Mouse (Mus musculus): ENCODE results near the gene Rab40b. TPM values are rescaled to one million over a fixed set of nuclear protein-coding genes. Genes with fewer than 3 reads are reported as not detected.

Rab40b gene
- 1.2 and 2.7 TPM in 2 replicates for polyA plus RNA-seq (2012; rRNA removed)

DNA sequence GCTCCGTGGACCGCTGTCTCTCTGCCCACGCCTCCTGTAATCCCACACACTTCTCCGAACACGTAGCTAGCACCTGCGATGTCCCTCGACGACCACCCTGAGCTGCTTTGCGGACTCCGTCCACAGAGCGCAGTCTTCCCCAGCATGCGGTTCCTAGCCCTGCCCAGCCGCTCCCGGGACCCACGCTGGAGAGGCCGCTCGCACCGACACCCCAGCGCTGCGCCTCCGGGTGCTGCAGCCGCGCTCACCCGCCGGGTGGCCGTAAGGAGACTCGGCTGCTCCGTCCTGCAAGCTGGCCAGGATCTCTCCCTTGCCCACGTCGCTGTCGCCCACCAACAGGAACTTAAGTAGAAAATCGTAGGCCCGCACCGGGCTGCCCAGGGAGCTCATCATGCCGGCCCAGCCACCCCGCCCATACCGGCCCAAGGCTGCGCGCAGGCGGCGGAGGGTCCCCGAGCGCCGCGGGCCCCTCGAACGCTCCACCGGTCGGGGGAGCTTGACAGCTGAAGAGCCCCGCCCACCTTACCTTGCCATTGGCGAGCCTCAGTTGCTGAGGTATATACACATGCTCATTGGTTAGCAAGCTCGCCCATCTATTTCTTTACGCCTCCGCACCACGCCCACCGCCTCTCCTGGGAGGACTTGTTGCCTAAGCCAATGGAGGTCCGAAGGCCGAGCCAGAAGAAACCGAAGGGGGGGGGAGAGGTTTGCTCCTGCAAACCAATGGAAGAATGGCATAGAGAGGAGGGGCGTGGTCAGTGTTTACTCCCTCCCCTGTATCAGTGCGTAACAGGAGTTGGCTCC lies at the start of gene Rab40b:
Gene Rab40b (minus strand): TSS at position 502 of the 804 bp plus-strand sequence.

DNA sequence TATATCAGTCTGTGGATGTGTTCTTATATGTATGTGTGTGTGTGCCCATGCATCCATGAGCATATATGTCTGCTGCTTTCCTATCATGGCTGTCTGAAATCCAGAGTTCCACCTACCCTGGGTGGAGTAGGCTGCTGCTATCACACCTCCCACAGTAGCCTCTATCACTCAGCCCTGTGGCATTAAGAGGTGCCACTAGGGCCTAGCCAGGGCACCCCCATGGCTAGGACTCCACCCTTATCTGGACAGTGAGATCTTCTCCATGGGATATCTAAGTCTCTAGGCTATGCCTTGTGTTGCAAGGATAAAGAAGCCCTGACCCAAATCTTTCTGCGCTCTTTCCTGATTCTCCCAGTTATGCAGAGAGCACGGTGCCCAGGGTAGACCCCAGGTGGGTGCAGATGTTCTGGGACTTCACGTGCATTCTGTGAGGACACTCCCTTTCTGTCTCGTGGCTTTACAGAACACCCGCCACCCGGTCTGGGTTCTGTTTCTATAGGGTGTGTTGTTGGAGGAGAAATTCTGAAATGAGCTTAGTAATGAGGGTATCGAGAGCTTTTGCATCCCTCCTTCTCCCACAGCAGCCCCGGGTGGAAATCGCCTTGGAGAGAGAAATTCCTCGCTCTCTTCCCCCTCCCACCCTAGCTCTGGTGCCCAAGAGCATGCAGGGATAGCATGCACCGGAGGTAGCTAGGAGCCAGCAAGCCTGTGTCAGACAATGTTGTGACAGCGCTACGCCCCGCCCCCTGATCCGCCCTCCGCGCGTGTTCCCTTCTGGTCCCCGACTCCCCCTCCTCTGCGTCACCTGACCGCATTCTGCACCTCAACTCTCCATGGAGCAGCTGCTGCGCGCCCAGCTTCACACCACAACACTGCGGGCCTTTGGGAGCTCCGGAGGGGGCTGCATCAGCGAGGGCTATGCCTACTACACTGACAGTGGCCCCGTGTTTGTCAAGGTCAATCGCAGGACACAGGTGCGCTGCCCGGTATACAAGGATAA lies 46.4 kb upstream of the Rab40b start, which contains the start of gene Fn3k:
Gene Fn3k (plus strand): TSS at position 758 of the 1,000 bp plus-strand sequence.

DNA sequence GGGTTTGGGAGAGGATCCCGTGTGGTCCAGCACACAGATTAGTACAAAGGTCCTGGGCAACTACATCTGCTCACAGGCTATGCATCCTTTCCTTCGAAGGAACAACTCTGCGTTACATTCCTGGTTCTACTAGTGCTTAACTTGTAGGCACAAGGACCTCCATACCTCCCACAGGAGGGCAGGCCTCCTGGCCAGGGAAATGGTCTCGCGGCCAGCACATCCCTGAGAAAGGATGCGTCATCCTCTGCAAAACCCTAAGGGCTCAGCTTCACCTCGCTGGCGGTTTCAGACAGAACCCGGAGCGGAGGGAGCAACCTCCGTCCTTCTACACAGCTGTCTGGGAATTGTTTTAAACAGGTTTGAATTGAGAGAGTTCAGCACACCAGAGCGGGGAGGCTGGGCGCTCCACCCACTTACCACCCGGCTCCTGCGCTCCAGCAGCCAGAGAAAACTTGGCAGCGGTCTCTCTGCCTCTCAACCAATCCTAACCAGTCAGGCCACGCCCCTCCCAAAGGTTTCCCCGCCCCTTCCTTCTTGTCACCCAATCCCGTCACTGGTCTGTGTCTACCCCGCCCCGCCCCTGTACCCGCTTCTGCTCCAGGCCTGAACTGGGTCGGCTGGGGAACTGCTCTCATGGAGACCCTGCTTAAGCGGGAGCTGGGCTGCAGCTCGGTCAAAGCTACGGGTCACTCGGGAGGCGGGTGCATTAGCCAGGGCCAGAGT lies 32.9 kb upstream of the Rab40b start, which contains the start of gene Fn3krp:
Gene Fn3krp (plus strand): TSS at position 572 of the 723 bp plus-strand sequence.

DNA sequence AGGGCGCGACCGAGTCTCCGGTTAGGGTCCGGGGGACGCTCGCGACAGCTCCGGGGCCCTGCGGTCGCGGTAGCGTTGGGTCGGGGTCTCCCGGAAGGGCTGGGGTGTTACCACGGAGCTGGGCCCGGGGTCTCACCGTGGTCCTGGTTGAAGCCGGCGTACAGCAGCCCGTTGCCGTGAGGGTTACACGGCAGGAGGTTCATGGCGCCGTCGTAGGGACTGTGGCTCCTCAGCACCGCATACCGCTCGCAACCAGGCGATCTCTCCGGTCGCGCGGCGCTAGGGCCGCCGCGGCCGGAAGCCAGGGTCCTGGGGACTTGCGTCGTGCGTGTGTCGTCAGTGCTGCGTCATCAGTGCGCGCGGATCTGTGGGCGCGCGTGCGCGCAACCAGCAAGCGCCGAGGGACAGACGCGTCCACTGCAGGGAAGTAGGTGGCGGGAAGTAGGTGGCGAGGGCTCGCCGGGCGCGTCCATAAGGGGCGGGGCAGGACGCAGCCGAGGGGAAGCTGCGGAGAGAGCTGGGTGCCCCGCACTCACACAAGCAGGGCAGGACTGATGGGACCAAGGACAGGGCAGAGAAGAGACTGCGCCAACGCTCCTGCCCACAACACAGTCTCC lies 33.9 kb downstream of the Rab40b start, which contains the start of gene Wdr45b:
Gene Wdr45b (minus strand): TSS at position 355 of the 617 bp plus-strand sequence.

Other genes with a start within 250 kb of the Rab40b start
- 0.28 and 0.31 TPM in 2 replicates for gene Tex19.1, start 242.1 kb downstream of the Rab40b start, polyA plus RNA-seq (2012; rRNA removed)
- 0.06 TPM in 1 of 2 replicates, not detected in the other for gene Uts2r, start 228.0 kb downstream of the Rab40b start, polyA plus RNA-seq (2012; rRNA removed)
- 24.1 and 29.5 TPM in 2 replicates for gene Hexdc, start 183.8 kb downstream of the Rab40b start, polyA plus RNA-seq (2012; rRNA removed)
- 17.2 and 18.7 TPM in 2 replicates for gene Ogfod3, start 183.5 kb downstream of the Rab40b start, polyA plus RNA-seq (2012; rRNA removed)
- 24.8 and 30.0 TPM in 2 replicates for gene Cybc1, start 158.9 kb downstream of the Rab40b start, polyA plus RNA-seq (2012; rRNA removed)
- 34.3 and 40.5 TPM in 2 replicates for gene Narf, start 151.0 kb downstream of the Rab40b start, polyA plus RNA-seq (2012; rRNA removed)
- 40.6 and 40.9 TPM in 2 replicates for gene Foxk2, start 128.3 kb downstream of the Rab40b start, polyA plus RNA-seq (2012; rRNA removed)
- 34.1 and 34.3 TPM in 2 replicates for gene Wdr45b, start 33.8 kb downstream of the Rab40b start, polyA plus RNA-seq (2012; rRNA removed)
- 3.4 and 3.5 TPM in 2 replicates for gene Fn3krp, start 33.1 kb upstream of the Rab40b start, polyA plus RNA-seq (2012; rRNA removed)
- 0.85 and 1.2 TPM in 2 replicates for gene Fn3k, start 46.7 kb upstream of the Rab40b start, polyA plus RNA-seq (2012; rRNA removed)
- 58.3 and 63.6 TPM in 2 replicates for gene Tbcd, start 63.7 kb upstream of the Rab40b start, polyA plus RNA-seq (2012; rRNA removed)
- 4.0 and 5.3 TPM in 2 replicates for gene Zfp750, start 131.1 kb upstream of the Rab40b start, polyA plus RNA-seq (2012; rRNA removed)